Mouse (Mus musculus) right cerebral cortex, adult 2 months (tissue): ENCODE data around the gene Nt5c1a.

Source experiments
- DNase-seq, 2 experiments: peaks; one replicate each; pipeline ENCODE4 v3.0.0; 2021 to 2022; ENCODE audit warnings: low spot score in 2 of 2

The Nt5c1a gene

GRCm38 (mm10) chr4:123211453-123211852, 10.1 kb downstream of the Nt5c1a start:
- no peak for DNase-seq

- no peak for DNase-seq
These were observed 11.0 kb downstream of the Nt5c1a start for GRCm38 (mm10) chr4:123212330-123212729.

- no peak for DNase-seq
These were observed 12.7 kb downstream of the Nt5c1a start for GRCm38 (mm10) chr4:123213975-123214374.

- no peak for DNase-seq
These were observed 14.1 kb downstream of the Nt5c1a start for GRCm38 (mm10) chr4:123215367-123215766.

- DNase-seq, result peak; percentile 48 to 49
These were observed 15.5 kb downstream of the Nt5c1a start for GRCm38 (mm10) chr4:123216782-123217181.

- DNase-seq, result peak; percentile 80 to 84
These were observed 18.5 kb downstream of the Nt5c1a start for GRCm38 (mm10) chr4:123219720-123220357.

- no peak for DNase-seq
These were observed 19.3 kb downstream of the Nt5c1a start for GRCm38 (mm10) chr4:123220637-123221036.

DNA sequence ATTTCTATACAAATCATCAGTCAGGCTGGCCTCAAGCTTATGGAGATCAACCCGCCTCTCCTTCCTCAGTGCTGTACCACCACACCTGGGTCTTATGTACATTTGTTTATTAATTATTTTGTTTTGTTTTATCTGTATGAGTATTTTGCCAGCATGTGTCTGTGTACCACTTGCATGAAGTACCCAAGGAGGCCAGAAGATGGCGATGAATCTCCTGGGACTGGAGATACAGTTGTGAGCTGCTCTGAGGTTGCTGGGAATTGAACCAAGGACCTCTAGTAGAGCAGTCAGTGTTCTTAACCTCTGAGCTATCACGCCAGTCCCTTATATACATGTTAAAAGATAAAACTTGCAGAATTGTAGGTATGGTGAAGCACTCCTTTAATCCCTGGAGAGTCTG, 22.0 kb downstream of the Nt5c1a start:
- DNase-seq, result no peak

GRCm38 (mm10) chr4:123225718-123226403, 24.6 kb downstream of the Nt5c1a start:
- no peak for DNase-seq

GRCm38 (mm10) chr4:123227707-123228106, 26.4 kb downstream of the Nt5c1a start:
- DNase-seq, result no peak

DNA sequence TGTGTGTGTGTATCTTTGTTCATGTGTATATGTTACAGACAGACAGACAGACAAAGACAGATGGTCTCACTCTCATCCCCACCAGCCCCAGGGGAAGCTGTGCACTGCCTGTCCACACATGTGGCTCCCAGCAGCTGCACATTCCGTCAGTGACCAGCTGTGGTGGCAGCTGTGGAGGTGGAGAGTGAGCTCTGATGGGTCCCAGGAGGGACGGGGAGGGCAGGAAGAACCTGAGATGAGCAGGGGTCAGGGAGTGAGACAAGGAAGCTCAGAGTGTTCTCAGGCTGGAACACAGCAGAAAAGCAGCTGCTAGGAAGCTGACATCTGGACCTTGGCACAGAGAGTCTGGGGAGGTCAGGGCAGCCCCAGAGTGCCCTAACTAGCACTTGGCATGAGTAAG, 27.0 kb downstream of the Nt5c1a start:
- DNase-seq, result no peak

GRCm38 (mm10) chr4:123229166-123229565, 27.9 kb downstream of the Nt5c1a start:
- no peak for DNase-seq

- no peak for DNase-seq
These were observed 31.5 kb downstream of the Nt5c1a start for GRCm38 (mm10) chr4:123232841-123233240.

DNA sequence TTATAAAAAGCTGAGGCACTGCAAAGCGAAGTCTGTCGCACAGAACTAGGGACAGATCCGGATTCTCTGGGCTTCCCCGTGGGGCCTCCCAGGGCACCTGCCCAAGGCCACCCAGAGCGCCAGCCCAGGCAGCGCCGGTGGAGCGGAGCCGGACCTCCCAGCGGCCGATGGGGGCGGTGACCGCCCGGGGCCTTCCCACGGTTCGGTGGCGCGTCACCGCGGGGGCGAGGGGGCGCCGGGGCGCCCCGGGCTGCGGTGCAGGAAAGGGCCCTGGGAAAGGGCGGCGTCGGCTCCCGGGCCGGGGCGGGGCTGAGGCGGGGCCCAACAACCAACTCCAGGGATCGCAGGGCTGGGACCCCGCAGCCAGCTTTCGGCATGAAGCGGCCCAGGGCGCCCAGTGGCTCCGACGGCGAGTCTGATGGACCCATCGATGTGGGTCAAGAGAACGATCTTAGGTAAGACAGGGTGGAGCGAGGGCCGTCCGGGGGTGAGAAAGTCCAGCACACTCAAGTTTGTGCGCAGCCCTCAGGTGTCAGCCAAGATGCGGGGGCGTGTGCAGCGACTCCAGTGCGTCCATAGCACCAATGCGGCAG, 32.3 kb downstream of the Nt5c1a start, which contains the start of gene Heyl:
Heyl (plus strand) TSS at position 65 of the 593 bp plus-strand sequence.
- DNase-seq, result no peak

- DNase-seq, result no peak
These were observed 34.6 kb downstream of the Nt5c1a start for GRCm38 (mm10) chr4:123235835-123236430.

DNA sequence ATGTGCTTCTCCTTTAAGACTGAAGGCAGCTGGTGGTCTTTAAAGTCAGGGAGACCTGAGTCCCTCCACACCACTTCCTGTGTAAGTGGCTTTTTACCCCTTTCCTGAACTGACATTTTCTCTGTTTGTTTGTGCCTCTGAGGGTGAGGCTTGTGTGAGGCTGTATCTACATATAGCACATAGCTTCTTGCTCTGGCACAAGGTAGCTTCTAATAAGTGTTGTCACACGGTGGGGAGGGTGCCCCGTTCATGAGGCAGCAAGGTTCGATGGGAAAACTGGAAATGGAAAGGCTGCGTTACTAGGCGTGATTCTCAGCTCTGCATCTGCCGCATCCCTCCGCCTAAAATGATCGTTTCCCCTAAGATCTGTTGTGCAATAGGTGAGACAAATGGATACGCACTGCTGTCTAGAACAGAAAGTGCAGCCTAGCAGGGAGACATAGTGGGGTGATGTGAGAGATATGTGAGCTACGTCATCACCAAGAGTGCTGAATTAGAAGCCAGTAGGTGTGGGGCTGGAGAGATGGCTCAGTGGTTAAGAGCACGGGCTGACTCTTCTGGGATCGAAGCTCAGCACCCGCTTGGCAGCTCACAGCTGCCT, 35.2 kb downstream of the Nt5c1a start:
- DNase-seq, result no peak

DNA sequence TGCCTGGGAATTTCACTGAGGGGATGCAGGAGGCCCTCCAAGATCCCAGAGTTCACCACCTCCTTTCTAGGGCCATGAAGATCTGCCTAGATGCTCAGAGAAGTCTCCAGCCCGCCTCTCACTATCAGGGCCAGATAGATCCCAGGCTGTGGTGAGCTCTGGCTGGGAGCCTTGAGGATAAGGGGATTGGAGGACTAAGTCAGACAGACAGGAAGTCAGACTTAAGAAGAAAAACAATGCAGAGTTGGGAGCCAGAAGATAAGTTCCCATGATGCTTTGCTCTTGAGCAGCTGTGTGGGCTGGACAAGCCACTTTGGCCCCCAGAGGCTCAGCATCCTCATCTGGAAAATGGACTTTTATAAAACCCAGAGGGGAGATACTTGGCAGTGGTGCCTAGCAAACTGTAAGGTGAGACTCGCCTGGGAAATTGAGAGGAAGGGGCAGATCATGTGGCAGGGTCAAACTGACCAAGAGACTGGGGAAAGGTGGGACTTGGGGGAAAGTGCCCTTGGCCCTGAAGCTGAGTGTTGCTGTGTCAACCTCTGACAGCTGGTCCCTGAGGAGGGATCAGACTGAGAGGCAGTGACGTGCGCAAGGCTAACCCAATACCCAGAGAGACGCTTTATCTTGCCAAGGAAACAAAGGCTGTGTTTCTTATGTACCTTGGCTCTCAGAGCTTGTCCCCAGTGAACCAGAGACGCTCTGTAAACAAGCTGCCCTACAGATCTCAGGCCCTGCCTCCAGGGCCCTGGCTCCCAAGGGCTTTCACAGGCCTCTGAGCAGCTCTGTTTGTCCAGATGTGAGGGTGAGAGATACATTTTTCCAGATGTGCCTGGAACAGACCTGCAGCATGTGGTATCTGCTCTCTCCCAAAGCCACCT, 36.3 kb downstream of the Nt5c1a start:
- no peak for DNase-seq

DNA sequence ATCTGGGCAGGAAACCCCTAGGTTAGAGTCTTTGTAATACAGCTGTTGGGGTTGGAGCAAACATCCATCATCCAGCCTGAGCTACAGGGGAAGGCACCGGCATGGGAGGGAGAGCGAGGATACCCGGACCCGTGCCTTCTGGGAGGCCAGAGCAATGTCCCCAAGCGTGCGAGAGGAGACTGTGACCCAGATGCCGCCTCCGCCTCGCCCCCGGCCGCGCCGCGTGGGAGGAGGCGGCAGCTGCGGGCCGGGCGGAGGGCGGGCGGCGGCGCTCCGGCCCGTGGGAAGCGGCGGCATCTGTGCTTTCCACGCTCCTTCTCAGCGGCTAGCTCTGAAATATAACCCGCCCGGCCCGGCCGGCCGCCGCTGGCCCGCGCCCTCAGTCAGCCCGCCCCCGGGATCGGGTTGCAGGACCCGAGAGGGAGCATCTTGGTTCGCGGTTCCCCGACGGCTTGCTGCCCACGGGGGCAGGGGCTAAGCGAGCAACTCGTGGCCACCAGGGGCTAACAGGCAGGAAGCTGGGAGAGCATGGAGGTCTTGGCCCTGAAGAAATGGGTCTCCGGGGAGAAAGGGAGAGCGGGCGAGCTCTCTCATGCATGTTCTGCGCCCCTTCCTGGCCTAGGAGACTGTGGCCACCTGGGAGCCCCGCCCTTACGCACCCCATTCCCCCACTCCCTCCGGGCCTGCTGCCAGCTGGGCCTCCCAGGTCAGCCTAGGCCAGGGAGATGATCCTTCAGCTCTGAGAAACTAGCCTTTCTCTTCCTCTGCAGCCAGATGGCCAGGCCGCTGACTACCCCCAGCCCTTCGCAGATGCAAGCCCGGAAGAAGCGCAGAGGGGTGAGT, 38.3 kb downstream of the Nt5c1a start:
- no peak for DNase-seq

- DNase-seq, result no peak
These were observed 44.9 kb downstream of the Nt5c1a start for GRCm38 (mm10) chr4:123246221-123246620.

DNA sequence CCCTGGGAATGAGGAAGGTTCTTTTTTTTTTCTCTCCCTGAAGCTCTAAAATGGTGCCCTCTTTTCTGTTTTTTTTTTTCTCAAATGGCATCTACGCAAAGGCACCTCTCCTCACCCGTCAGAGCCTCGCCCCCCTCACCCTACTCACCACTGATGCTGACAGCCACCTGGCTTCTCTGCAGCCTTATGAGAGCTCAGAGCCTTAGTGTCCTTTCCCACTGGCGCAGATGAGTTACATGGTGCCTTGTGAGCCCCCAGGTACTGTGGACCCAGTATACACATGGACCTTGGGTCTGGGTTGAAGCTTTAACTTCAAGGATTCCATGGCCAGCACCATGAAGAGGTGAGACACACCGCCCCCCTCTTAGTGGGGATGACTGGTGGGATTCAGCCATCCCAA, 45.3 kb downstream of the Nt5c1a start:
- DNase-seq, result no peak
